Mouse (Mus musculus) limb, embryonic 14.5 days (tissue): ENCODE data around the gene Psma6. TPM values are rescaled to one million over a fixed set of nuclear protein-coding genes. Genes with fewer than 3 reads are reported as not detected.

Experiments used
- ATAC-seq: fragments of 200-750 bp; cut with Nextera tagmentation; 2 replicates; pipeline ENCODE4 v1.8.0; 2017; ENCODE audit warnings: low read depth, moderate number of reproducible peaks, moderate TSS enrichment; ENCODE audit not compliant: low FRiP score
- DNase-seq: peaks from one replicate; pipeline ENCODE4 v3.0.0-alpha.2; 2015; ENCODE audit warnings: low spot score
- H3K27ac ChIP-seq: fragments of 300-500 bp; sonication (generic); replicated peaks from 2 replicates; pipeline ENCODE4 v1.5.1; 2014; ENCODE audit warnings: low read depth, mild to moderate bottlenecking, low read length, moderate library complexity, mixed read lengths
- H3K27me3 ChIP-seq: fragments of 300-500 bp; sonication (generic); 2 replicates; pipeline ENCODE4 v1.6.1; 2014; ENCODE audit warnings: low read length, mixed read lengths; ENCODE audit not compliant: control insufficient read depth, insufficient read depth
- H3K36me3 ChIP-seq: fragments of 300-500 bp; sonication (generic); 2 replicates; pipeline ENCODE4 v1.6.1; 2014; ENCODE audit warnings: mild to moderate bottlenecking, low read length, moderate library complexity, mixed read lengths; ENCODE audit not compliant: control insufficient read depth, insufficient read depth
- H3K4me1 ChIP-seq: fragments of 300-500 bp; sonication (generic); 2 replicates; pipeline ENCODE4 v1.6.1; 2014; ENCODE audit warnings: antibody characterized with exemption, low read length, mixed read lengths; ENCODE audit not compliant: control insufficient read depth, insufficient read depth
- H3K4me2 ChIP-seq: fragments of 300-500 bp; sonication (generic); replicated peaks from 2 replicates; pipeline ENCODE4 v1.6.1; 2014; ENCODE audit warnings: low read depth, mild to moderate bottlenecking, low read length, moderate library complexity; ENCODE audit not compliant: severe bottlenecking
- H3K4me3 ChIP-seq: fragments of 300-500 bp; sonication (generic); replicated peaks from 2 replicates; pipeline ENCODE4 v1.5.1; 2014; ENCODE audit warnings: low read length
- H3K9ac ChIP-seq: fragments of 300-500 bp; sonication (generic); 2 replicates; pipeline ENCODE4 v1.6.1; 2014; ENCODE audit warnings: mild to moderate bottlenecking, low read depth, low read length, moderate library complexity; ENCODE audit not compliant: severe bottlenecking
- H3K9me3 ChIP-seq: fragments of 300-500 bp; sonication (generic); 2 replicates; pipeline ENCODE4 v1.6.1; 2016; ENCODE audit warnings: low read length; ENCODE audit not compliant: control insufficient read depth
- POLR2A ChIP-seq: fragments of 200-500 bp; IDR thresholded peaks from 2 replicates; pipeline ENCODE4 v1.8.0; 2012; ENCODE audit warnings: inconsistent platforms, mild to moderate bottlenecking, moderate library complexity, borderline replicate concordance; ENCODE audit not compliant: insufficient read depth, insufficient read length; ENCODE audit errors: extremely low read depth
- WGBS: fragments of 180-500 bp; shearing (Covaris S2); extraction: QIAGEN DNeasy Blood & Tissue Kit; methylation state at CpG from one replicate; pipeline ENCODE4 v1.1.7; 2014; 5-methylcytosine and 5-hydroxymethylcytosine counted together
- polyA plus RNA-seq, 2 experiments: library from polyadenylated mRNA; depleted of rRNA in 1 of 2; stranded (reverse) in 1 of 2; unstranded in 1 of 2; fragments of >200 nt; fragmentation: Nextera tagmentation in 1 of 2; extraction: Ambion mirVana in 1 of 2; gene quantifications; 2 replicates each; pipeline versions ENCODE4 v1.2.1 to v1.2.3; 2012 to 2014

The Psma6 gene
- polyA plus RNA-seq, 2 experiments, result 167 to 425 TPM

GRCm38 (mm10) chr12:55459739-55460138, 75.7 kb downstream of the Psma6 start:
- WGBS, result 76% methylated on average over 8 of the region's 8 CpGs
- TF ChIP-seq POLR2A, result no peak
- Histone ChIP-seq H3K9ac (no peak overlapping the region), H3K27ac (no peak overlapping the region), H3K4me1 (peaks cover 43% of the 10 kb centered on the region), H3K4me2 (no peak overlapping the region), H3K36me3 (no peaks in the 10 kb centered on the region), H3K27me3 (no peaks in the 10 kb centered on the region), H3K9me3 (no peaks in the 10 kb centered on the region), H3K4me3 (no peak overlapping the region)
- no peak for DNase-seq
- no peak for ATAC-seq

DNA sequence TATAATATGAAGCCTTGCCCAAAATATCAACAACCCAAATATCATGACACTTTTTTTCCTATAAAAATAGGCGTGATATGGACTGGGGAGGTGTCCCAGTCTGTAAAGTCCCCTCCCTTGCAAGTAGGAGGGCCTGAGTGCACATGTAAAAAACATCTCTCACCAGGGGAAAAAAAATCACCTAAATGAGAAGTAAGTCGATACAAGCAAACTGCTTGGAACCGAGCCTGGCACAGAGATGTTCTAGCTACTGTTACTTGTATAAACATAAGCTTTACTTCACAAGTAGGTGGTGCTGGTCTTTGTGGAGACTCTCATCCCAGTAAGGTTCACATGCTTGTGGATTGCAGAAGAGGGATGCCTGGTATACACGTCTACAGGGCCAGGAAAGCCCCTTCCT, 76.9 kb downstream of the Psma6 start:
- Histone ChIP-seq H3K4me3 (no peak overlapping the region), H3K27ac (peak overlapping the region; percentile 78), H3K36me3 (no peaks in the 10 kb centered on the region), H3K27me3 (no peaks in the 10 kb centered on the region), H3K4me1 (peaks cover 52% of the 10 kb centered on the region), H3K9ac (no peak overlapping the region), H3K4me2 (no peak overlapping the region), H3K9me3 (no peaks in the 10 kb centered on the region)
- DNase-seq, result no peak
- TF ChIP-seq POLR2A, result no peak
- WGBS, result 54% methylated on average over 4 of the region's 4 CpGs
- no peak for ATAC-seq

- DNase-seq, result peak; percentile 94
- TF ChIP-seq POLR2A, result no peak
- peak; percentile 84 for ATAC-seq
- 30% methylated on average over 6 of the region's 6 CpGs for WGBS
- no peaks in the 10 kb centered on the region for H3K27me3 ChIP-seq
- peaks cover 53% of the 10 kb centered on the region for H3K4me1 ChIP-seq
- no peaks in the 10 kb centered on the region for H3K36me3 ChIP-seq
- H3K9ac ChIP-seq, result no peak overlapping the region
- no peak overlapping the region for H3K4me3 ChIP-seq
- H3K27ac ChIP-seq, result peak overlapping the region; percentile 78
- H3K4me2 ChIP-seq, result 0 out of 2 replicates have a peak overlapping the region, but pooled peaks have one; percentile 10
- no peaks in the 10 kb centered on the region for H3K9me3 ChIP-seq
These were observed 77.7 kb downstream of the Psma6 start for GRCm38 (mm10) chr12:55461767-55462166.

GRCm38 (mm10) chr12:55462456-55462855, 78.4 kb downstream of the Psma6 start:
- DNase-seq (no peak), ATAC-seq (no peak)
- Histone ChIP-seq H3K27me3 (no peaks in the 10 kb centered on the region), H3K9ac (no peak overlapping the region), H3K9me3 (no peaks in the 10 kb centered on the region), H3K4me1 (peaks cover 52% of the 10 kb centered on the region), H3K36me3 (no peaks in the 10 kb centered on the region), H3K4me2 (no peak overlapping the region), H3K27ac (peak overlapping the region; percentile 67), H3K4me3 (no peak overlapping the region)
- WGBS, result 56% methylated on average over 6 of the region's 6 CpGs
- no peak for TF ChIP-seq POLR2A

DNA sequence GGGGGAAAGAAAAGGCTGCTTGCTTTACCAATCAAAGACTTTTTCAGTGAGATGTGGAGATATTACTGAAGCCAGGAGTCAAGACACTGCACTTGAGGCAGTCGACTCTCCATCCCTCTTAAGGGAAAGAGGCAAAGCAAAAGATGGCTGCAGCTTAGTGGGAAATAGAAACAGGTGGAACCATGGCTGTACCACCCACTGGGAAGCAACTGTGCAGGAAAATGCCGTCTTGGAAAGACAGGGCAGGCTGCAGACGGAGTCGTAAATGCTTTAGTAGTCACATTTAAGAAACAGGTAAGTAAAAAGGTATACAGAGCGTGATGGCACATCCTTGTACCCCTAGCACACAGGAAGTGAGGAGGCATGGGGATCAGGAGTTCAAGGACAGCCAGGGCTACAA, 79.1 kb downstream of the Psma6 start:
- H3K9ac ChIP-seq, result no peak overlapping the region
- peaks cover 52% of the 10 kb centered on the region for H3K4me1 ChIP-seq
- TF ChIP-seq POLR2A, result no peak
- 48% methylated on average over 5 of the region's 5 CpGs for WGBS
- 0 out of 2 replicates have a peak overlapping the region, but pooled peaks have one; percentile 15 for H3K27ac ChIP-seq
- DNase-seq (no peak), ATAC-seq (no peak)
- H3K4me3 ChIP-seq, result no peak overlapping the region
- no peaks in the 10 kb centered on the region for H3K36me3 ChIP-seq
- H3K9me3 ChIP-seq, result no peaks in the 10 kb centered on the region
- H3K27me3 ChIP-seq, result no peaks in the 10 kb centered on the region
- H3K4me2 ChIP-seq, result no peak overlapping the region
